Mouse (Mus musculus): ENCODE measurements around the gene Tjp2.
A peak's percentile ranks its signal among the peaks of the same experiment; 100 is the strongest.
"Not testable (repeated sequence)": the region's sequence is repeated elsewhere in the genome, so short reads cannot be mapped to it uniquely, and the experiment has no call there.

Tjp2 gene

DNA sequence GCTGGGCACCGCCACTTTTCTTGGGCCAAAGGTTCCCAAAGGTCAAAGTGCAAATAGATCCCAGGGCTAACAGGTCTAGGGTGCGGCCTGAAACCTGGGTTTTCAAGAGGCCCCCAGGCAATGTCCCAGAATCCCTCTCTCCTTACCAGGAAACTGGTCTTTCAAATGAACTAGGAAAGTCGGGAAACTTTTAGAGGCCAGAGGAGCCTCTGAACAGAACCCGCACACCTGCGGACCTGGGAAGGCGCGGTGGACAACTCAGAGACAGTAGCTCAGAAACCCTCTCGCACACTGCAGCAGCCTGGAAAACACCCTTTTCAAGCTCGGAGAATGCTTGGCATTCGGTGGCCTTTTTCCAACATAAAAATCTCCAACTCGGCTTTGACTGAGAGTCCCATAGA, 979 bp downstream of the Tjp2 start:
- peak; percentile 16 to 68 for DNase-seq (ENCODE audit: inconsistent age in 2 of 2, low spot score in 1 of 2)

DNA sequence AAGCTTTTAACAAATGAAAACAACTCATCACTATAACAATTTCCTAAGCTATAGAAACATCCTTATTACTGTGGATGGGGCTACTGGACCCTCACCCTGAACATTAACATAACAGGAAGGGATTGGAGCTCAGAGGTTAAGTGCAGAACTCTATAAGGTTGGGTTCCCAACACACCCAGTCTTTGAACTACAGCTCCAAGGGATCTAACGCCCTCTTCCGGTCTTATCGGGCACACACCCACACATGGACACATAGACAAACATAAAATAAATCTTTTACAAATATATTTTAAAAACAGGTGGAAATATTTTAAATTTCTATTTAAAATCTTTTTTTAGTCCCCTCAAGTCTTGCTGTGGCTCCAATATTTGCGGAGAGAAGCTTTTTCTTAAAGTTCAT, 3.4 kb downstream of the Tjp2 start:
- no peak for DNase-seq (ENCODE audit: inconsistent age in 2 of 2, low spot score in 1 of 2)

DNA sequence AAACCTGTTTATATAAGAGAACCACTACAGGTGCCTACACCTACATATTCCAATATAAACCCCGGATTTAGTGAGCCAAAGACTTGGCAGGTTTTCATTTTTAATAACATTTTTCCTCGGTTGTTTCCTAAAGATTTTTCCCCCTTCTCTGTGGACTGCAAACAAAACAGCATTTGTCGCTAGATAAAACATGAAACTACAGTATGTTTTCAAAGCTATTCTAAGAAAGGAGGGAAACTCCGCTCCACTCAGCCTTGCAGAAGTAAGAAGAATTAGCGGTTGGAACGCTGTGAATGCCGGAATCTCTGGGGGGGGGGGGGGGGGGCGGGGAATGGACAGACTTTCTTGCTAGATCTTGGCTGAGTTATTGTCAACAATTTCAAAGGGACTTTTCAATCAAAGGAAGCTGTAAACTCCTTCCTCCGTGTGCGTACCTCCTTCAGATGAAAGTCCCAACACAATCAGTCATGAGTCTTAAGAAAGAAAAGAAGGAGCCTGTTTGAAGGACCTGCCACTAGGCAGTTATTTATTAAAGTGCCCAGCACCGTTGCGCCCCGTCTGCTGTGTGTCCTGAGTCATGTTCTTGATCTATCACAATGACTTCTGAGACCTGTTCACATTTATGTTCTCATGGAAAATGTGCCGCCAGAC, 3.9 kb downstream of the Tjp2 start:
- peak in 1 of 2 experiments; percentile 34 for DNase-seq (ENCODE audit: inconsistent age in 2 of 2, low spot score in 1 of 2)

DNA sequence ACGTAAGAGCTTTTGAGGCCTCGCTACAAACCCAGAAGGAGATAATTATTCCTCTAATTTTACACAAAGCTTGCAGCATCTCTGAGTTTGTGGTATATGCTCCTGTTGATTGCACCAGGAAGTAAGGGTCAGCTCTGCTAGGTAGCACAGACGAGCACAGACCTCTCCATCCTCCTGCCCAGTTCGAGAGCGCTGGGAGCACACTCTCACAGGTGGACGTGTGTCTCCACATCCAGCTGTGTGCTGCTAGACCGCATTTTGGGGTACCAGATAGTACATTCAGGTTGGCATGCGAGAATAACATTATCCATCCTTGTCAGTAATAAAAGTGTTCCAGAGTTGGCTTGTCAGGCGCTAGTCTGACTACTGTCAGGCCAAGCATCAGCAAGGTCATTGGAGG, 5.8 kb downstream of the Tjp2 start:
- DNase-seq (ENCODE audit: inconsistent age in 2 of 2, low spot score in 1 of 2) = no peak

DNA sequence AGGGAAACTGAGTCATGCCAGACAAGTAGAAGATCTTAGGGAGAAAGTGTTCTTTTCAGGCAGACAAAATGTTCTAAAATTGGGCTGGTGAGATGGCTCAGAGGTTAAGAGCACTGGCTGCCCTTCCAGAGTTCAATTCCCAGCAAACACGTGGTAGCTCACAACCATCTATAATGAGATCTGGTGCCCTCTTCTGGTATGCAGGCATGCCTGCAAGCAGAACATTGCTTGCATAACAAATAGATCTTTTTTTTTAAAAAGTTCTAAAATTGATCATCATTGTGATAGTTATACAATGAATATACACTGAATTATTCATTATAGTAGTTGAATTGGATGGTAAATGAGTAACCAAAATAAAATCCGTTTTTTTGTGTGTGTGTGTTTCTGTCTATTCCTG, 6.5 kb downstream of the Tjp2 start:
- DNase-seq (ENCODE audit: inconsistent age in 2 of 2, low spot score in 1 of 2) = no peak

DNA sequence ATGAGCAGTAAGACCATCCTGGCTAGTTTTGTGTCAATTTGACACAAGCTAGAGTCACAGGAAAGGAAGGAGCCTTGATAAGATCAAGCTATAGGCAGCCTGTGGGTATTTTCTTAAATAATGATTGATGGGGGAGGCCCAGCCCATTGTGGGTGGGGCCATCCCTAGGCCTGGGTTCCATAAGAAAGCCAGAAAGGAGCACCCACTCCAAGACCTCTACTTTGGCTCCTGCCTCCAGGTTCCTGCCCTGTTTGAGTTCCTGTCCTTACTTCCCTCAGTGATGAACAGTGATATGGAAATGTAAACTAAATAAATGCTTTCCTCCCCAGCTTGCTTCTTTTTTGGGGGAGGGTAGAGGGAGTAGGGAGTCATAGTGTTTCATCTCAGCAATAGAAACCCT, 7.0 kb downstream of the Tjp2 start:
- DNase-seq (ENCODE audit: inconsistent age in 2 of 2, low spot score in 1 of 2) = no peak

DNA sequence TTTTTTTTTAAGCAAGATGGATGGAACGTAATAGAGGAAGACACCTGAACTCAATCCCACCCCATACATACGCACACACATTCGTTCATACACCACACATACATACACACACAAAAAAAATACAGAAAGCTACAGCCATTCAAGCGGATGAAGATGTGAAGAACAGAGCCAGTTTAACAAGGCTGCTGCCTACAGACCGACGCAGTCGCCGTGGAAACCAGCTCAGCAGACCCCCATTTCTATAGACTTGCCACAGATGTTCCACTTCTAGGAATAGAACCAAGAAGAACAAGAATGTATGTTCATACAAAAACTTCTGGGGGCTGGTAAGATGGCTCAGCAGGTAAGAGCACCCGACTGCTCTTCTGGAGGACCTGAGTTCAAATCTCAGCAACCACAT, 8.1 kb downstream of the Tjp2 start:
- DNase-seq (ENCODE audit: inconsistent age in 2 of 2, low spot score in 1 of 2) = no peak

DNA sequence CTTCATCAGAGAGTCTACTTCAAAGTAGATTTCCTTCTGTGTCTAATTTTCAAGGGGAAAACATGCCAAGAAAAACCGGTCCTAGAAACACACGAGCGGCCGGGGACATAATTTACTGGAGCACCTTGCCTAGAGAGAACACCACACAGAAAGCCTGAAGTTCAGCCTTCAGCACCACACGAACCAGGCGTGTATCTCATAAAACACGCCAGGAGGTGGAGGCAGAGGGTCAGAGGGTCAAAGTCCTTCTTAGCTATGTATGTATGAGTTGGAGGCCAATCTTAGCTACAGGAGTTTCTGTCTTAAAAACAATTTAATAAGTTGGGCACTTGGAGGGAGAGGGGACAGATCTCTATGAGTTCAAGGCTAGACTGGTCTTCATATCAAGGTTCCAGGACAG, 9.9 kb downstream of the Tjp2 start:
- no peak for DNase-seq (ENCODE audit: inconsistent age in 2 of 2, low spot score in 1 of 2)

DNA sequence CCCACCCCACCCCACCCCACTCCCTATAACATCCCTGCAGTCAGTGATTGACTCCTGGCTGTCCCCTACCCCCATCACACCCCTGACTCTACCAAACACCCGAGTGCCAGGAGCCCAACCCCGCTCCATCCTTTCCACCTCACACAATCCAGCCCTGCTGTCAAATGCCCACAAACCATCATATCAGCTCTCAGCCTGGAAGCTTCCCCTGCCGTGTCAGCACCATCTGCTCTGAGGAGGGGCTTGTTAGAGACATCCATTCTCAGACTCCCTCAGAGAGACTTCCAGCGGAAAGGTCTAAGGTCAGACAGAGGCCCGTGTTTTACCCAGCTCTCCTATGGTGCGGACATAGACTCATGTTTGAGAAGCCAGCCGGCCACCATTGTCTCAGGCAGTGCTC, 11.5 kb downstream of the Tjp2 start:
- DNase-seq (ENCODE audit: inconsistent age in 2 of 2, low spot score in 1 of 2) = no peak

DNA sequence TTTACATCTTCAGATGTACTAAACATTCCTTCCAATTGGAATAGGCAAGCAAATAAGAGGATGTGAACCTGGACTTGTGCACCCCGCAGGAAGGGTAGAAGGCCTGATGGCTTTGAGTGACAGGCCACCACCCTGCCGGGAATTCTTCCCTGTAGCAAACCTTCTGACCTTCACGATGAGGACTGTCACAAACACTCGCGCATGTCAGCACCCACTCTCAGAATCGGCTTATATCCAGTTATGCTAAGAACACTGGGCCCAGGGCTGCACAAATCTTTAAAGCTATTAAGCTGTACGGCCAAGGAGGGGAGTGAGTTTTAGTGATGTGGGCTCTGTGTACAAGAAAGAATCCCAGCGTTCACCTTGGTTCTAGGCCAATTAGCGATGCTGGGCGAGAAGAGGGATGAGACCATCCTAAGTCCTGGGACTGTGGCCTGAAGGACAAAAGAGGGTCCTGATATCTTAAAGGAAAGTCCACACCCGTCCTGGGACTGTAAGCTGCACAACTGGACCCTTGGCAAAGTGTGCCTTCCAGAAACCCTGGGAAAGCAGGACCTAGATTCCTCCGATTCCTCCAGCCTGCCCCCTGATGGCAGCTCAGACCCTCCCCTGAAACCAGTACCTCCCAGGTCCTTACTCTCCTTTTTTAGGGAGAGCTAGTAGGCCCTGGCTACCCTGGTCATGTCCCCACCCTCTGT, 12.1 kb downstream of the Tjp2 start:
- no peak for DNase-seq (ENCODE audit: inconsistent age in 2 of 2, low spot score in 1 of 2)

DNA sequence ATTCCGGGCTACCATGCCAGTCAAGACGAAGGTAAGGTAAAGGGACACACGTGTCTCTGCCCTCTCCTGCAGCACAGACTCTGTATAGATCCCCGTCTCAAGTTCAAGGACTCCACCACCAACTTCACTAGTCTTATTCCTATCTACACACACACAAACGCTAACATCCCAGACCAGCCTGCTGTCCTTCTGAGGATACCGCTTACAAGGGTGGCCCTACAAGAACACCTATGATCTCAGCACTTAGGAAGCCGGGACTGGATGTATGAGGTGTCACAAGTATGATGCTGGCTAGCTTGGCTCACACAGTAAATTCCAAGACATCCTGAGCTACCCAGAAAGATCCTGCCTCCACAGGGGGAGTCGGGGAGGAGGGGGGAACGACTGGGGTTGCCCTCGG, 13.7 kb downstream of the Tjp2 start:
- DNase-seq (ENCODE audit: inconsistent age in 2 of 2, low spot score in 1 of 2) = no peak

DNA sequence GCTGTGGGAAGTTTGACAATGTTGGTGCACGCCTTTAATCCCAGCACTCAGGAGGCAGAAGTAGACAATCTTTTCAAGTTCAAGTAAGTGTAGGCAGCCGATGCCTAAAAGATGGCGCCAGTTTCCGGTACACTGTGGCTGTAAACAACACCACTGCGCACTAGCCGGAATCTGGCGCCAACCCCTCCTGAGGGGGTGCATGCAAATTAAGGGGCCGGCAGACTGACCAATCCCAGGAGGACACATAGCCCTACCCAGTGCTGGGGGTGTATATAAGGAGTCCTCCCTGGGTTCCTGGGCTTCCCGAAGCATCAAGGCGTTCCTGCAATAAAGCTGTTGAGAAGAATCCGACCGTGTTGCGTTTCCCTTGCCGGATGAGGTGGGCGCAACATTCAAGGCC, 15.3 kb downstream of the Tjp2 start:
- DNase-seq (ENCODE audit: inconsistent age in 2 of 2, low spot score in 1 of 2) = no peak

DNA sequence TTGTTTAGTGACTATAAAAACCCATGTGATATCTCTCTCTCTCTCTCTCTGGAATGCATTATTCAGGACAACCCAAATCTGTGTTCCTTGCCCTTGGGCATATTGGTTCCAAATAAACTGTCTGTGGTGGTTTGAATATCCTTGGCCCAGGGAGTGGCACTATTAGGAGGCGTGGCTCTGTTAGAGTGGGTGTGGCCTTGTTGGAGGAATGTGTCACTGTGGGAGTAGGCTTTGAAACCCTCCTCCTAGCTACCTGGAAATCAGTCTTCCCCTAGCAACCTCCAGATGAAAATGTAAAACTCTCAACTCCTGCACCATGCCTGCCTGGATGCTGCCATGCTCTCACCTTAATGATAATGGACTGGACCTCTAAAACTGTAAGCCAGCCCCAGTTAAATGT, 16.9 kb downstream of the Tjp2 start:
- DNase-seq (ENCODE audit: inconsistent age in 2 of 2, low spot score in 1 of 2) = no peak

DNA sequence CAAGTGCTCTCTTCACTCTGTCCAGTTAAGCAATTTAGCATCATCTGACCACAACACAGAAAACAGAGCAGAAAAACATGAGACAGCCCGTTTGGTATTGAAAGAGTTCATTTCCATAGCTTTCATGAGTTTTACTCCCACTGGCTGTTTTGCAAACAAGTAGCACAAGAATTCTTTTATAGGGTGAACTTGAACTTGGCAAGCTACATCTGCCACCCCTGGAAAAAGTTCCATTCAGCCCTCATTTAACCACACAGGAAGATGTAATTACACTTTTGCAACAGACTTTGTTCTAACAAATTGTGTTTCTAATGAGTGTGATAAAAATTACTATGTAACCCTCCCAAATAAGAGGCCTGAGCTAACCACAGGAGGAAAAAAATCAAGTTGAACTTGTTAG, 19.8 kb downstream of the Tjp2 start:
- no peak for DNase-seq (ENCODE audit: inconsistent age in 2 of 2, low spot score in 1 of 2)

DNA sequence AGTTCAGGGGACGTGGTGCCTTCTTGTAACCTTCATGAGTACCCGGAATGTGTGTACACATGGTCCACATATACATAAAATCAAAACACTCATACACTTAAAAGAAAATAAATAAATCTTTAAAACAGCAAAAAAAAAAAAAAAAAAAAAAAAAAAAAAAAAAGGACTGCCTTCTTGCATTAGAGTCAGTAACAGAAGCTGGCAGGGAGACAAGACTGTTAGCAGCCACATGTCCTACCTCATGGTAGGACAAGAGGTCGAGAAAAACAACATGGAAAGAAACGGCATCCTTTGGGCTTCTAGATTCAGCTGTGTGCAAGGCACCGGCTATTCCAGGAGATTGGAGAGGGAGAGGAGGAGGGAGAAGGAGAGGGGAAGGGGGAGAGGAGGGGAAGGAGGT, 23.0 kb downstream of the Tjp2 start:
- no peak for DNase-seq (ENCODE audit: inconsistent age in 2 of 2, low spot score in 1 of 2)

DNA sequence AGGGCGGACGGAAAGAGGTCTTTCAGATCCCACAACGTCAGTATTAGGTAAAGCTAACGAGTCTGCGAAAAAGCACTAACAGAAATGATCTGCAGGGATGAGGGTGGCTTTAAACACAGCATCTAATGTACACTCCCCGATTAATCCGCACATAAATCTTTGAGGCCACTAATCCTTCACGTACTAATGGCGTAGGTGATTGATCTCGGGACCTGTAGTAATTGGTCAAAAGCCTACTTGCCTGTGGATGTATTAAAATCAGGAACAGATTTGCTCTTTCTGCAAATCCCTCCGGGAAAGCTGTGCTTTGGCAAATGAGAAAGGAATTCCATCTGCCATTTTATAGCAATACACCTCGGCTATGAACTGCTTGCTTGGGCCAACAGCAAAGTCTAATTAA, 24.3 kb downstream of the Tjp2 start:
- no peak for DNase-seq (ENCODE audit: inconsistent age in 2 of 2, low spot score in 1 of 2)

DNA sequence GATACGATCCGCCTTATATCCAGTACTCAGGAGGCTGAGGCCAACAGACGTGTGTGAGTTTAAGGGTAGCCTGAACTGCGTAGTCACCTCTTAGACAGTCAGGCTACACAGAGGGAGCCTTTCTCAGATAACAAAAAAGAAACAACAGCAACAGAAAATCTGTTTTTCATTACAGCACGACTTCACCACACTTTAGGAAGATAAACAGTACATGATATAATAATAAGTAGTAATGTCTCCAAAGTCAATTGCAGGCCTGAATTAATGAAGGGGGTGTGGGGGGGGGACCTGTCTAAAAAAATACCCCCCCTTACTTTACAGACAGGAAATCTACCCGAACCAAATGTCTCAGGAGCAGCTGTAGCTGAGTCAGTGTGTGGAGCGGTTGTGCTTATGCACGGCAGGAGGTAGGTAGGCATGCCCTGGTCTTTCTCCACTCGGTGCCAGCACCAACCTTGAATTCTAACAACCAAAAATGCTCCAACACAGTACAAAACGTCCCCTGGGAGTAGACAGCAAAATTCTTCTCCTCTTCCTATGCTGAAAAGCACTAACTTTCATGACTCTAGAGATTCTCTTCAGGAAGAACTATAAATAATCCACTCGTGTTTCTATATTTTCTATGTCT, 26.0 kb downstream of the Tjp2 start:
- no peak for DNase-seq (ENCODE audit: inconsistent age in 2 of 2, low spot score in 1 of 2)

DNA sequence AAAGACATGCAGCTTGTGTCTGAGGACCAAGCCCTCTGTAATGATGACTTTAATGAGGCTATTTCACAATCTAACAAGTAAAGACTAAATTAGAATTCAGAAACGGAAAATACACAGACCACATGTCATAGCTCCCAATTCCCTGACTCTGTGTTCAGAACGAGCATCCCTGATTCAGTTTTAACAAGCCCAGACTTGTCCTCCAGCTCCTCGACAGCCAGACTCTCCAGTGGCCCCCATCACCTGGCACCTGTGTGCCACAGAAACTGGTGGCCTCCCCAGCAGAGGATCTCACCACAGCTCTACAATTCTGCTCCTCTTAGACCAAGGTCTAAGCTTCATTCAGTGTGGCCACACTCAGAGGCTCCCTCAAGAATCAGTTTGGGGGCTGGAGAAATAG, 27.5 kb downstream of the Tjp2 start:
- DNase-seq (ENCODE audit: inconsistent age in 2 of 2, low spot score in 1 of 2) = no peak

DNA sequence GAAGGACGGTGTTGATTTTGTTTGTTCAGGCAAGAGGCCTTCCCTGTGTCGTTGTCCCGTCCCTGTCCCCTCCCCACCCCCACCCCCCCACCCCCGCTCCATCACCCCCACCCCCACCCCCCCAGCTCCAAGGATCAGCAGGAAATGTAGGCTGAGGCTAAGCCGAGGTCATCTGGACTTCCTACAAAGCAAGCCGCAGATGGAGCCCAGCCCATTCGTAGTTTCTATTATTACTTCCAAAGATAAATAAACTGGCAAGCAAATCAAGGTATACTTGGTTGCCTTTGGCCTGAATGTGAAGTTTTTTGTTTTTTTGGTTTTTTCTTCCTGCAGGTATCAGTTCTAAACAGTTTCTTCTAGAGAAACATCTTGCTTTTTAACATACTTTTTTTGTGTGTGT, 29.6 kb downstream of the Tjp2 start:
- no peak for DNase-seq (ENCODE audit: inconsistent age in 2 of 2, low spot score in 1 of 2)

DNA sequence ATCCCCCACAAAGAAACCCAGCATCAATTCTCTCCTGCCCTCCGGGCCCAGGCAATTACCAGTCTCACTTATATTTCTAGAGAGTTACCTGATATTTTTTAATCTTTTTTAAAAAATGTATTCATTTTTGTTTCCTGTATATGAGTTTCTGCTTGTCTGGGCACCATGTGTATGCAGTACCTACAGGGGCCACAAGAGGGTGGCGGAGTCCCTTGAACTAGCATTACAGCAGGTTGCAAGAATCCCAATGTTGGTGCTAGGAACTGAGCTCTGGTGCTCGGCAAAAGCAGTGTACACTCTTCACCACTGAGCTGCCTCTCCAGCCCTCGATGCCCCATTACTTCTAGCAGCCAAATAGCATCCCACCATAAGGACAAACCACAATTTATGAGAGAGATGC, 30.6 kb downstream of the Tjp2 start:
- DNase-seq (ENCODE audit: inconsistent age in 2 of 2, low spot score in 1 of 2) = peak in 1 of 2 experiments; percentile 43

DNA sequence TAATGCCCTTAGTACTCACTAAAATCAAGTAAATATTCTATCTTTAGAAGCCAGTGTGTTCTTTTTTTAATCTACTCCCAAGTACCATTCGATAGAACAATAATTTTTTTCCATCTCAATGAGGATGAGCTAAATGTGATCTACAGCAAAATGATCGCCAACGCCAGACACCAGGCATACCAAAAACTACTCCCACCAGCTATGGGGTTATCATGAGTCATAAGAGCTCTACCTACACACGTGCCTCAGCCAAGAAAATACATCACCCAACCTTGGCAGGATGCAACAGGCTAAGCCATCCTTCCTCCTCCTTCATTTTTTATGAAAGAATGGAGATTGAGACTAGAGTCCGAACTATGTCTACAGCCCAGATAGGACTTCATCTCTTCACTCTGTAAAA, 31.9 kb downstream of the Tjp2 start:
- no peak for DNase-seq (ENCODE audit: inconsistent age in 2 of 2, low spot score in 1 of 2)

DNA sequence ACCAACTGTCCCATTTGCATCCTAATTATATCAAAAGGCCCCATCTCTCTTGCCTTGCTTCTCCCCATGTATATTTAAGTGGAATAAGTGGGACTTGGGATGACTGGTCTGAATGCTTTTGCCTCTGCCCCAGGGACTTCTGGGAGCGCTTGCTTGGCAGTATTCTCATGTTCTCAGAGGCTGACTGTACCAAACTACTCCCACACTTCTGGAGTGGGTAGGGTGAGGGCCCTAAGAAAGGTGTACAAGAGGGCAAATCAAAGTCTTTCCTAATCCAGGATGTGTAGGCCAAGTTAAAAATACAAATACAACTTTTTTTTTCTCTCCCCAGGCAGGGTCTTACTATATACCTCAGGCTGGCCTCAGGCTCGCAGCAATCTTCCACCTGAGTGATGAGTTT, 37.0 kb downstream of the Tjp2 start:
- DNase-seq (ENCODE audit: inconsistent age in 2 of 2, low spot score in 1 of 2) = no peak

DNA sequence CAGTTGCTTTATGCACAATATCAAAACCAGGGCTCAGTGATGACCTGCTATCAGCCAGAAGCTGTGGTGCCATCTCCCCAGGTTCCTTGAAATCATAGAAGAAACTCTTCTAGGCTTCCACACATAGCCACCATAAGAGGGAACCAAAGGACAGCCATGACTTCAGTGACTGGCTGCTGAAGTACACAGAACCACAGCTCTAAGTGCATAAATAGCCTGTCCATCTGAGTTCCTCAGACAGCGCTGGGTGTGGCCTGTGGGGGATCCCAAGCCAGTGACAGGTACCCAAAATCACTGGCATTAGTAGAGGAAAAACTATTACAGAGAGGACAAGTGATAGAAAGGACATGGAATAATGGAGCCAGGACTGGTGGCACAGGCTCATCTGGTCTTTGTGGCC, 37.5 kb downstream of the Tjp2 start:
- DNase-seq (ENCODE audit: inconsistent age in 2 of 2, low spot score in 1 of 2) = not testable (repeated sequence)
